Mouse (Mus musculus): ENCODE results near the gene Gtf3a. TPM values are rescaled to one million over a fixed set of nuclear protein-coding genes. Genes with fewer than 3 reads are reported as not detected.

The Gtf3a gene
- polyA plus RNA-seq, 1 experiment = 63.5 TPM

DNA sequence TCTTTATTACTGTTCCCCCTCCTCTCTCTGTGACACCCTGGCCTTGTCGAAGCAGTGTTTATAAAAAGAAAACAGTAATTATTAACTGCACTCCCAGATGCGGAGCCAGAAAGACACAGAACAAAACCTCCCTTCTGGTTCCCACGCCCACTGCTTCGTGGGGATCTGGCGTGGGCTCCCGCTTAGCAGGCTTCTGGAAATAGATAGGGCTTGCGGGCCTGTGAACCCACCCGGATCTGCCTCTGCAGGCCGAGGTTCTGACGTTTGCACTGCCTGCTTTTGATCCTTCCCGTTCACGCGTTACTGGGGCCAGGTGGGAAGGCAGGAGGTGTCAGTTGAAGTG is 26.3 kb downstream of the Gtf3a start:
- Histone ChIP-seq H3K4me3 (replicated peaks) (no peak overlapping the region), H3K27me3 (replicated peaks) (peaks cover 24% of the 10 kb centered on the region), H3K4me1 (no peaks in the 10 kb centered on the region), H3K36me3 (replicated peaks; ENCODE audit: low read length) (no peaks in the 10 kb centered on the region), H3K9me3 (peaks cover 4% of the 10 kb centered on the region; the same call in 1 of the 2 replicates)
- no peak for TF ChIP-seq GATA1 (IDR thresholded peaks at IDR 0.05; ENCODE audit: borderline replicate concordance, low read length)
- TF ChIP-seq FLI1 (IDR thresholded peaks at IDR 0.05; ENCODE audit: low read length) = no peak

DNA sequence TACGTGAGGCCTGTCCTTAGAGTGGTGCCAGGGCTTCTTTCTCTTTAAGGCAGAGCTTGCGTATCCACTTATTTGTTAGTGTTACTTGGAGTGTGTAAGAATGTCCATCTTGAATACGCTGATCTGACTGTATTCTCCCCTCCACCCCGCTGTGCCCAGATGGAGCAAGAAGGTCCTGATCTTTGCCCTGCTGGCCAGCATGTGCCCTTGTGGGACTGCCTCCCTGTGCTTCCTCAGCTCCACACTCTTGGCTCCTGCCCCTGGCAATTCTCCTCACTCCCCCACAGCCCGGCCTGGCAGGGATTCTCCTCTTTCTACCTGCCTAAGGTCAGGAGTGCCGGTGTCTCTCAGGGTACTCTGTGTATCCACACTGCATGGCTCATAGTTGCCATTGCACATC is 32.9 kb downstream of the Gtf3a start:
- peaks cover 14% of the 10 kb centered on the region for H3K9me3 ChIP-seq
- TF ChIP-seq GATA1 (IDR thresholded peaks at IDR 0.05; ENCODE audit: borderline replicate concordance, low read length) (no peak), FLI1 (IDR thresholded peaks at IDR 0.05; ENCODE audit: low read length) (no peak)
- H3K27me3 ChIP-seq (replicated peaks) = peaks cover 55% of the 10 kb centered on the region
- no peak overlapping the region for H3K4me3 ChIP-seq (replicated peaks)
- H3K4me1 ChIP-seq = peaks cover 4% of the 10 kb centered on the region
- H3K36me3 ChIP-seq (replicated peaks; ENCODE audit: low read length) = no peaks in the 10 kb centered on the region

DNA sequence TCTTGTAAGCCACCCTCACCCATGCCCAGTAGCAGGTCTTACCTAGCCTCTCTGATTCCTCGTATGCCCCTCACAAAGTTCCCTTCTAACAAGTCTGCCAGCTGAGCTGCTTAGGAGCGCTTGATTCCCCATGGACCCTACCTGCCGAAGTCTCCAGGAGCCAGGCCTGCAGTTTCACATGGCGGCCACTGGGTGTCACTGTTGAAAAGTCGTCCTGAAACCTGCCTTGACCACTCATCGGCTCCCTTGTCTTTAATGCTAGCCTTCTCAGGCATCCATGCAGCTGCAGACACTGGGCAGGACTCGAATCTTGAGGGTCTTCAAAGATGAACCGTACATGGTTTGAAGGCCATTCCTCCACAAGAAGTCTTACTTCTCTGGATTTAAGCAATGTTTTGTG is 34.8 kb downstream of the Gtf3a start:
- no peak for TF ChIP-seq FLI1 (IDR thresholded peaks at IDR 0.05; ENCODE audit: low read length)
- Histone ChIP-seq H3K4me3 (replicated peaks) (no peak overlapping the region), H3K27me3 (replicated peaks) (peaks cover 59% of the 10 kb centered on the region), H3K36me3 (replicated peaks; ENCODE audit: low read length) (no peaks in the 10 kb centered on the region), H3K4me1 (peaks cover 4% of the 10 kb centered on the region), H3K9me3 (peaks cover 14% of the 10 kb centered on the region)

DNA sequence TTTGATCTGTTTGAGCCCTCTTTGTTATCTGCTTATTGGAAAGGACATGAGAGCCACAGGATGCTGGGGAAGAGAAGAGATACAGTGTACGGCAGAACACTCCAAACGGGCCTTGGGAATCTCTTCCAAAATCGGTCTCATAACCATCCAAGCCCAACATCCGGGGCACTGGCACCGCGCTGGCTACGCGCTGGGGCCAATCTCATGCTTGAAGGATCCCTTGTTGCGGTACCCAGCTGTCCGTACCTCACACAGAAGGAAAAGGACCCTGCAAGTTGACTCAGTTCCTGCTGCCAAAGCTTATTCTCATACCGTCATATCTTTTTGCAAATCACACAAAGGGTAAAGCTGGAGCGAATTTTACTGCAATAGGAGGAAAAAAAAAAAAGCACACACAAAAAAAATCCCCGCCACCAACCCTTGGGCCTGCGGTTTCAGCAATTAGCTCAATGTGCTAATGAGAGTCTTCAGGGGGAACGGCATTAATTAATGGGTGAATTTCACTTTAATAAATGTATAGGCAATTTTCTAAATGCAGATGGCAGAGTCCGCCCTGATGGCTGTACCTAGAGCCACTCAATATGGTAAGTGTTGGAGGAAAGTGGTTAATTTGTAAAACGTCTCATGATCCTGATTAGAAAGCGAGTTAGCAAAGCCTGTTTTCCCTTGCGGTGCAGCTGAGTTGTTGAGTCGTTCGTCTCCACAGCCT is 37.4 kb downstream of the Gtf3a start:
- H3K36me3 ChIP-seq (replicated peaks; ENCODE audit: low read length) = no peaks in the 10 kb centered on the region
- H3K27me3 ChIP-seq (replicated peaks) = peaks cover 59% of the 10 kb centered on the region
- no peak overlapping the region for H3K4me3 ChIP-seq (replicated peaks)
- TF ChIP-seq GATA1 (IDR thresholded peaks at IDR 0.05; ENCODE audit: borderline replicate concordance, low read length) = no peak
- no peak for TF ChIP-seq FLI1 (IDR thresholded peaks at IDR 0.05; ENCODE audit: low read length)
- no peaks in the 10 kb centered on the region for H3K9me3 ChIP-seq
- H3K4me1 ChIP-seq = peaks cover 7% of the 10 kb centered on the region

DNA sequence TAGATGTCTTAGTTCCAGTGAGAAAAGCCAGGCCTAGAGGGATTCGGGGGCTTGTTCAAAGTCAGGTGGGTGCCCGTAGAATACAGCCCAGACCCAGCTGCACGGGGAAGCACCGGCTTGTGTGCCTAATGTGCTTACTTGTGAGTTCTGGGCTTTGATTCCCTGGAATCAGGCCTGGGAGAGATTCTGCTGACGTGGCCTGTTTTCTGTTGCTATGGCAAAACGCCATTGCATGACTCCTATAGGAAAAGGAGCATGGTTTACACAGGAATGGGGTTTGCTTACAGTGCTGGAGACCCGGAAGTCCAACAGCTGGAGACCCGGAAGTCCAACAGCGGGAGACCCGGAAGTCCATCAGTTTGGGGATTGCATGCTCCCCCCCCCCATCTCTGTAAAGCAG is 39.1 kb downstream of the Gtf3a start:
- Histone ChIP-seq H3K4me1 (peaks cover 10% of the 10 kb centered on the region), H3K4me3 (replicated peaks) (no peak overlapping the region), H3K9me3 (no peaks in the 10 kb centered on the region), H3K36me3 (replicated peaks; ENCODE audit: low read length) (no peaks in the 10 kb centered on the region), H3K27me3 (replicated peaks) (peaks cover 50% of the 10 kb centered on the region)
- TF ChIP-seq GATA1 (IDR thresholded peaks at IDR 0.05; ENCODE audit: borderline replicate concordance, low read length) (no peak), FLI1 (IDR thresholded peaks at IDR 0.05; ENCODE audit: low read length) (no peak)

DNA sequence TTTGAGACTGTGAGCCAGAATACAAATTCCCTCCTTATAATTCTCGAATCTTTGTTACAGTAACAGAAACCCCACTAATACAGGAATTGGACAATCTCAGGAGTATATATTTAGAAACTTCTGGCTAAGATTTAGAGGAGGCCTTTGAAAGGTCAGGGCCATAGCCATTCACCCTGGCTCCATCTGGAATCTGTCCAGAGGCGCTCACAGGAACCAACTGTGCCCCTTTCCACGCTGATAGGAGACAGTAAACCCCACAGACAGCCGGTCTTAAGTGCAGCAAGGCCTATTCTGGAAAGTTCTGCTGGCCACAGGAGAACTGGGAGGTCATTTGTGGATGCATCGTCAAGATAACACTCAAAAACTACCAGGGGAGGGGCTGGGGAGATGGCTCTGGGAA is 40.6 kb downstream of the Gtf3a start:
- Histone ChIP-seq H3K36me3 (replicated peaks; ENCODE audit: low read length) (no peaks in the 10 kb centered on the region), H3K9me3 (no peaks in the 10 kb centered on the region), H3K4me1 (peaks cover 7% of the 10 kb centered on the region; the same call in 1 of the 2 replicates), H3K4me3 (replicated peaks) (no peak overlapping the region), H3K27me3 (replicated peaks) (peaks cover 48% of the 10 kb centered on the region)
- no peak for TF ChIP-seq GATA1 (IDR thresholded peaks at IDR 0.05; ENCODE audit: borderline replicate concordance, low read length)
- no peak for TF ChIP-seq FLI1 (IDR thresholded peaks at IDR 0.05; ENCODE audit: low read length)

DNA sequence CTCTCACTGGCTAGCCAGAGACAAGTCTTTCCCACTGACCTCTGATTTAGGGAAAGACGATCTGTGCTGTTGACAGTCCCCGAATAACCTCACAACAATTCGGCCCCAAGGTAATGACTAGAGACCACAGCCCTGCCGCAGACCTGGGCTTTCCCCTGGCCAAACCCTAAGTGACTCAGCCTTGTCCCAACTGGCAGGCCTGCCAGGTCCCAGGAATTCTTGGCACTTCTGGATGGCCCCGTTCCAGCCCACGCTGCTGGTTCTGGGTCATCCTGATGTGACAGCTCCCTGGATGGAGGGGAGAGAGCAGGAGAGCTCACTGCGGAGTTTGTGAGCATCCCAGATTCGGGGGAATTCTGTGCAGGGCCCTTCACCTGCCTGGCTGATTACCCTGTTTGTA is 45.1 kb downstream of the Gtf3a start:
- Histone ChIP-seq H3K27me3 (replicated peaks) (peaks cover 14% of the 10 kb centered on the region), H3K36me3 (replicated peaks; ENCODE audit: low read length) (no peaks in the 10 kb centered on the region), H3K9me3 (peaks cover 5% of the 10 kb centered on the region; the same call in 1 of the 2 replicates), H3K4me3 (replicated peaks) (no peak overlapping the region), H3K4me1 (peaks cover 7% of the 10 kb centered on the region; the same call in 1 of the 2 replicates)
- no peak for TF ChIP-seq GATA1 (IDR thresholded peaks at IDR 0.05; ENCODE audit: borderline replicate concordance, low read length)
- no peak for TF ChIP-seq FLI1 (IDR thresholded peaks at IDR 0.05; ENCODE audit: low read length)

DNA sequence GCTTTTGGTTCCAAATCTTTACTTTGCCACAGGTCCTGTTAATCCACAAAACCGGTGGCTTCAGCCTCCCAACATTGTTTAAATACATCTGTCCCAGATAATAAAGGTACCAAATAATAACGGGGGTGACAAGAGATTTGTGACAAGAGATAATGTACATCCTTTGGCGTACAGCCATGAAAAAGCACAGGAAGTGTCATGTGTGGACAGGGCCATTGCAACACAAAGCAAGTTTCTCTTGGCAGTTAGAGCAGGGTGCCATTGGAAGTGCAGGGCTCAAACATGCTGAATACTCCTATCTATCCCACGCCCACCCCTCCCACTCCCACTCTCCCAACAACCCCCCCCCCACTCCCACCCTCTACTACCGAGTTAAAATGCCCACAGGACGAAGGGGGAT is 46.5 kb downstream of the Gtf3a start:
- Histone ChIP-seq H3K36me3 (replicated peaks; ENCODE audit: low read length) (no peaks in the 10 kb centered on the region), H3K9me3 (peaks cover 14% of the 10 kb centered on the region), H3K27me3 (replicated peaks) (peaks cover 13% of the 10 kb centered on the region), H3K4me1 (0 out of 2 replicates have a peak, but pooled peaks cover 3% of the 10 kb centered on the region), H3K4me3 (replicated peaks) (no peak overlapping the region)
- TF ChIP-seq FLI1 (IDR thresholded peaks at IDR 0.05; ENCODE audit: low read length) (no peak), GATA1 (IDR thresholded peaks at IDR 0.05; ENCODE audit: borderline replicate concordance, low read length) (no peak)

DNA sequence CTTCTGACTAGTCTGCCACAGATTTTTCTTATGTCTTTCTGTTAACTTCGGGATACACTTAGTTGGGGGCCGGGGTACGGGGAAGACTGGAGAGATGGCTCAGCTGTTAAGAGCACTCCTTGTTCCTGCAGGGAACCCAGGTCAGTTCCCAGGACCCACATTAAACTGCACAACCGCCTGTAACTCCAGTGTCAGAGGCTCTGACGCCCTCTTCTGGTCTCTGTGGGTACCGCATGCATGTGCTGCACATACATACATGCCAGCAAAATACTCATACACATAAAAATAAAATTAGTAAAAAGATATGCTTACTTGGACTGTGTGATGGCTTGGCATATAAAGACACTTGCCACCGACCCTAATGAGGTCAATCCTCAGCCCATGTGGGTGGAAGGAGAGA is 48.4 kb downstream of the Gtf3a start:
- no peak overlapping the region for H3K4me3 ChIP-seq (replicated peaks)
- H3K27me3 ChIP-seq (replicated peaks) = peaks cover 14% of the 10 kb centered on the region
- H3K9me3 ChIP-seq = peaks cover 24% of the 10 kb centered on the region
- H3K36me3 ChIP-seq (replicated peaks; ENCODE audit: low read length) = no peaks in the 10 kb centered on the region
- peaks cover 6% of the 10 kb centered on the region for H3K4me1 ChIP-seq
- no peak for TF ChIP-seq FLI1 (IDR thresholded peaks at IDR 0.05; ENCODE audit: low read length)
- TF ChIP-seq GATA1 (IDR thresholded peaks at IDR 0.05; ENCODE audit: borderline replicate concordance, low read length) = no peak

DNA sequence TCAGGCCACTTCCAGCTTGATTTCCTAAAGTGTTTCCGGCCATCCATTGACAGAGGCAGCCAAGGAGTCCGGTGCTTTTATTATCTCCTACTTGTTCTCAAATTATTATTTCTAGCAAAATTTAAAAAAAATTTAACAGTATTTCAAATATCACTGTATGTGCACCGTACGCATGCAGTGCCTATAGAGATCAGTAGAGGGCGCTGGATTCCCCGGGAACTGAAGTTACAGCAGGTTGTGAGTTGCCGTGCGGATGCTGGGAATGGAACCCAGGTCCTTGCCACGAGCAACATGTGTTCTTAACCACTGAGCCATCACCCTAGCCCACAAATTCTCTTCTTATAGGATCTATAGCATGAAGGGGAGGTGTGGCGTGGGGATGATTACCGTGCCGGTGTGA is 50.3 kb downstream of the Gtf3a start:
- Histone ChIP-seq H3K4me1 (peaks cover 3% of the 10 kb centered on the region), H3K9me3 (peaks cover 41% of the 10 kb centered on the region), H3K27me3 (replicated peaks) (peaks cover 6% of the 10 kb centered on the region), H3K36me3 (replicated peaks; ENCODE audit: low read length) (no peaks in the 10 kb centered on the region), H3K4me3 (replicated peaks) (no peak overlapping the region)
- TF ChIP-seq FLI1 (IDR thresholded peaks at IDR 0.05; ENCODE audit: low read length) = no peak

DNA sequence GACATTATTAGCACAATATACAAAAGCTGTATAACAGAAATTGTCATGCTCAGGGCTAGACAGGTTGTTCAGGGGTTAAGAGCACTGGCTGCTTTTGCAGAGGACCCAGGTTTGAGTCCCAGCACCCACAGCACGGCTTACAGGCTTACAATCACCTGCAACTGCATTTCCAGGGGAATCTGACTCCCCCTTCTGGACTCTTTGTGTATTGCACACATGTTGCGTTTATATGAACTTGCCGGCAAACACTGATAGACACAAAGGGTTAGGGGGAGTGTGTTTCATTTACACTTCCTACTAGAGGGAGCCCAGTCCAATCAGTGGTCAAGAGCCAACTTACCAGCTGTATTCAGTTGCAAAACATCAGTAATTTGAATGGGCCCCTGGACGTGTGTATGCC is 52.9 kb downstream of the Gtf3a start:
- no peak overlapping the region for H3K4me3 ChIP-seq (replicated peaks)
- H3K36me3 ChIP-seq (replicated peaks; ENCODE audit: low read length) = no peaks in the 10 kb centered on the region
- H3K27me3 ChIP-seq (replicated peaks) = peaks cover 8% of the 10 kb centered on the region
- peaks cover 65% of the 10 kb centered on the region for H3K9me3 ChIP-seq
- TF ChIP-seq FLI1 (IDR thresholded peaks at IDR 0.05; ENCODE audit: low read length) = no peak
- no peak for TF ChIP-seq GATA1 (IDR thresholded peaks at IDR 0.05; ENCODE audit: borderline replicate concordance, low read length)
- H3K4me1 ChIP-seq = peaks cover 7% of the 10 kb centered on the region

Measured in megakaryocyte, embryonic 14.5 days (primary cell).